Mouse (Mus musculus): Measurements from ENCODE around the gene Paf1. TPM values are rescaled to one million over a fixed set of nuclear protein-coding genes. Genes with fewer than 3 reads are reported as not detected.

Gene Paf1
- total and polyA plus RNA-seq, 3 experiments: 53.5 to 645 (median 99.9) TPM

- TF ChIP-seq EP300 (IDR thresholded peaks at IDR 0.05; ENCODE audit: low read depth in 1 of 2, low read length in 2 of 2) (no peak), MAZ (IDR thresholded peaks at IDR 0.05; ENCODE audit: low read depth, low read length) (0 out of 2 replicates have a peak, but pooled peaks have one; percentile 46), BHLHE40 (IDR thresholded peaks at IDR 0.05; ENCODE audit: borderline replicate concordance, low read depth, low read length) (no peak), ZC3H11A (IDR thresholded peaks at IDR 0.05; ENCODE audit: low read depth, low read length) (peak; percentile 66), GATA1 (IDR thresholded peaks at IDR 0.05; ENCODE audit: low read depth, low read length) (no peak), POLR2AphosphoS2 (IDR thresholded peaks at IDR 0.05; ENCODE audit: low read length) (no peak), E2F4 (IDR thresholded peaks at IDR 0.05; ENCODE audit: borderline replicate concordance, low read depth, low read length) (no peak), HCFC1 (IDR thresholded peaks at IDR 0.05; ENCODE audit: low read depth, low read length) (no peak), SMC3 (IDR thresholded peaks at IDR 0.05; ENCODE audit: low read depth, low read length) (peak; percentile 87), UBTF (IDR thresholded peaks at IDR 0.05; ENCODE audit: borderline replicate concordance, insufficient read depth, low read depth, low read length) (no peak), RAD21 (IDR thresholded peaks at IDR 0.05; ENCODE audit: low read depth, low read length) (peak; percentile 78), CHD2 (IDR thresholded peaks at IDR 0.05; ENCODE audit: low read length) (no peak), ZMIZ1 (IDR thresholded peaks at IDR 0.05; ENCODE audit: low read depth, low read length) (no peak), CTCF (IDR thresholded peaks at IDR 0.05 in 2 of 3, conservative IDR thresholded peaks at IDR 0.05 in 1 of 3; ENCODE audit: control insufficient read depth in 1 of 3, insufficient read depth in 1 of 3, low read depth in 2 of 3, low read length in 3 of 3, poor library complexity in 1 of 3, severe bottlenecking in 1 of 3) (peak; percentile 67 to 95 (median 82)), RCOR1 (IDR thresholded peaks at IDR 0.05; ENCODE audit: low read depth, low read length) (no peak)
- peaks cover 0 to 16% of the 10 kb centered on the region in 2 experiments; a peak in 2 of 4 replicates for H3K36me3 ChIP-seq (ENCODE audit: control insufficient read depth in 1 of 2, insufficient read depth in 2 of 2, low read length in 2 of 2)
- no peaks in the 10 kb centered on the region for H3K27me3 ChIP-seq (ENCODE audit: control insufficient read depth in 1 of 2, insufficient read depth in 2 of 2, low read length in 2 of 2)
- peaks cover 11 to 14% of the 10 kb centered on the region in 2 experiments for H3K4me1 ChIP-seq (ENCODE audit: control insufficient read depth in 1 of 2, insufficient read depth in 2 of 2, low read length in 2 of 2)
- H3K9me3 ChIP-seq (replicated peaks; ENCODE audit: insufficient read depth, low read length): no peaks in the 10 kb centered on the region
- H3K4me3 ChIP-seq (ENCODE audit: control insufficient read depth in 1 of 2, insufficient read depth in 1 of 2, low read depth in 2 of 2, low read length in 2 of 2): no peak overlapping the region
- no peaks in the 10 kb centered on the region for H3K79me2 ChIP-seq (ENCODE audit: control insufficient read depth, insufficient read depth, low read length, poor library complexity)
- no peak overlapping the region for H3K9ac ChIP-seq (ENCODE audit: control insufficient read depth, low read depth, low read length, poor library complexity, severe bottlenecking)
- H3K27ac ChIP-seq (ENCODE audit: control insufficient read depth, low read depth, low read length): no peak overlapping the region
- DNase-seq (ENCODE audit: low read depth, low spot score): peak; percentile 74
These were observed 53.7 kb downstream of the Paf1 start for GRCm38 (mm10) chr7:28446446-28446845.

DNA sequence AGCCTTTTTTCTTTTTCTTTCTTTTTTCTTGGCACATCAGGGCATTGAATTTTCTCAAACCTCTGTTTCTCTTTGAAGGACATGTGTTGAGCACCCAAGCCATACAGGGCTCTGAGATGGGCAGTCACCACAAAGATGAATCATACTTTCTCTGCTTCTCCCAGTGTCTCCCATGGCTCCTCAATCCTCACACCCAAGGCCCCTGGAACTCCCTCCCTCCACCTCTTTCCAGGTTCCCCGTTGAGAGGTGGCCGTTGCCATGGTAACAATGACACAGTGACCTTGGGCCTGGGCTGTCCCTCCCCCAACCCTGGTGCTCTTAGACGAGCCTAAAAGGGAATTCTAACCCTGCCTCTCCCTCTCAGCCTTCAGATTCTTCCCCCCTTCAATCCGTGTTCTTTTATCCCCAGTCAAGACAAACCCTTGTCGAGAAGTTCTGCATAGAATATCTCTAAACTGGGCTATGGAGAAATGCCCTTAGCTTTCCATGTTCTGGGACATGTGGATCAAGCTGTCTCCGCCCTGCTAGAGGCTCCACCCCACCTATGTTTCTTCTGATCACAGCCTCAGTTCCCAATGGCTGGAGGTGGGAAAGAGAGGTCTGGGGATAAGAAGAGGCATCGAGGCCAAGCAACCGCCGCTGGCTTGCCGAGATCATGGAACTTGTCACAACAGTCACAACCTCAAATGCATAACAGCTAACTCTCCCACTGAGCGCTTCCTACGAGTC lies 54.5 kb downstream of the Paf1 start:
- Histone ChIP-seq H3K36me3 (ENCODE audit: control insufficient read depth in 1 of 2, insufficient read depth in 2 of 2, low read length in 2 of 2) (peaks cover 0 to 11% of the 10 kb centered on the region in 2 experiments; a peak in 2 of 4 replicates), H3K79me2 (ENCODE audit: control insufficient read depth, insufficient read depth, low read length, poor library complexity) (no peaks in the 10 kb centered on the region), H3K4me3 (ENCODE audit: control insufficient read depth in 1 of 2, insufficient read depth in 1 of 2, low read depth in 2 of 2, low read length in 2 of 2) (no peak overlapping the region), H3K9ac (ENCODE audit: control insufficient read depth, low read depth, low read length, poor library complexity, severe bottlenecking) (no peak overlapping the region), H3K27me3 (ENCODE audit: control insufficient read depth in 1 of 2, insufficient read depth in 2 of 2, low read length in 2 of 2) (no peaks in the 10 kb centered on the region), H3K9me3 (replicated peaks; ENCODE audit: insufficient read depth, low read length) (no peaks in the 10 kb centered on the region), H3K27ac (ENCODE audit: control insufficient read depth, low read depth, low read length) (no peak overlapping the region), H3K4me1 (ENCODE audit: control insufficient read depth in 1 of 2, insufficient read depth in 2 of 2, low read length in 2 of 2) (peaks cover 6 to 7% of the 10 kb centered on the region in 2 experiments; a peak in 3 of 4 replicates)
- DNase-seq (ENCODE audit: low read depth, low spot score): no peak
- TF ChIP-seq ELF1 (IDR thresholded peaks at IDR 0.05; ENCODE audit: low read depth, low read length): no peak
- no peak for TF ChIP-seq HCFC1 (IDR thresholded peaks at IDR 0.05; ENCODE audit: low read depth, low read length)
- TF ChIP-seq USF1 (IDR thresholded peaks at IDR 0.05; ENCODE audit: low read depth, low read length): no peak
- no peak for TF ChIP-seq USF2 (IDR thresholded peaks at IDR 0.05; ENCODE audit: borderline replicate concordance in 1 of 2, insufficient read depth in 1 of 2, low read depth in 1 of 2, low read length in 2 of 2)
- TF ChIP-seq TBP (IDR thresholded peaks at IDR 0.05; ENCODE audit: low read depth, low read length): no peak
- TF ChIP-seq CHD1 (IDR thresholded peaks at IDR 0.05; ENCODE audit: low read depth, low read length): no peak
- no peak for TF ChIP-seq JUND (IDR thresholded peaks at IDR 0.05; ENCODE audit: low read depth, low read length)
- no peak for TF ChIP-seq MXI1 (IDR thresholded peaks at IDR 0.05; ENCODE audit: low read depth, low read length)
- TF ChIP-seq CHD2 (IDR thresholded peaks at IDR 0.05; ENCODE audit: low read length): no peak
- TF ChIP-seq MAZ (IDR thresholded peaks at IDR 0.05; ENCODE audit: low read depth, low read length): no peak
- TF ChIP-seq SIN3A (IDR thresholded peaks at IDR 0.05; ENCODE audit: low read length): no peak

Measured in MEL (cell line).